Mouse (Mus musculus): ENCODE data around the gene Cacna1h. TPM values are rescaled to one million over a fixed set of nuclear protein-coding genes. Genes with fewer than 3 reads are reported as not detected.

Gene Cacna1h
- polyA plus RNA-seq, 1 experiment, result not detected

DNA sequence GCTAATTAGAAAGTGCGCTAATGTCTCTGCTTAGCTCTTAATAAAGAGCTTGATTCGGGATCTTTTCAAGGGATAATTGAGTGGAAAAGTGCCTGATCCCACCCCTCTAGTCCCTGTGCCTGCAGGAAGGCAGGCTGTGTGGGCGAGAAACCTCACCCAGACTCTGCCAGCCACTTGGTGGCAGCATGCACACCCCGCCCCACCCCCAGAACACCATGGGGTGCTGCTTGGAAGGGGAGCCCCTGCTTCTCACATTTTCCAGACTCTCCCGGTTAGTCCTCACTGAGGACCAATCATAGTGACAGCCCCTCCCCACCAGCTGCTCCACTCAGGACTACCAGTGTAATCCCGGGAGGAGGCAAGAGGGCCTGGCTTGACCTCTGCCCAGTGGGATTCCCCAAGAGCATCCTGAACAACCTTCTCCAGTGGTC is 27.6 kb downstream of the Cacna1h start:
- H3K4me1 ChIP-seq (ENCODE audit: control insufficient read depth, insufficient read depth, low read length), result peaks cover 83% of the 10 kb centered on the region
- TF ChIP-seq POLR2A (IDR thresholded peaks at IDR 0.05; ENCODE audit: insufficient read depth, low read depth, low read length) (no peak), CTCF (IDR thresholded peaks at IDR 0.05; ENCODE audit: insufficient read depth, low read depth, low read length) (no peak)
- WGBS, result 4% methylated on average over 6 of the region's 6 CpGs
- H3K27ac ChIP-seq (ENCODE audit: insufficient read depth, low read depth, low read length), result peak overlapping the region; percentile 71
- no peak overlapping the region for H3K4me3 ChIP-seq (ENCODE audit: insufficient read depth, low read depth, low read length)

GRCm38 (mm10) chr17:25405224-25405895 is 28.2 kb downstream of the Cacna1h start:
- Histone ChIP-seq H3K4me1 (ENCODE audit: control insufficient read depth, insufficient read depth, low read length) (peaks cover 80% of the 10 kb centered on the region), H3K27ac (ENCODE audit: insufficient read depth, low read depth, low read length) (peak overlapping the region; percentile 76), H3K4me3 (ENCODE audit: insufficient read depth, low read depth, low read length) (no peak overlapping the region)
- TF ChIP-seq CTCF (IDR thresholded peaks at IDR 0.05; ENCODE audit: insufficient read depth, low read depth, low read length) (no peak), POLR2A (IDR thresholded peaks at IDR 0.05; ENCODE audit: insufficient read depth, low read depth, low read length) (no peak)
- 10% methylated on average over 10 of the region's 10 CpGs for WGBS

- H3K4me1 ChIP-seq (ENCODE audit: control insufficient read depth, insufficient read depth, low read length), result peaks cover 77% of the 10 kb centered on the region
- TF ChIP-seq CTCF (IDR thresholded peaks at IDR 0.05; ENCODE audit: insufficient read depth, low read depth, low read length) (no peak), POLR2A (IDR thresholded peaks at IDR 0.05; ENCODE audit: insufficient read depth, low read depth, low read length) (no peak)
- H3K4me3 ChIP-seq (ENCODE audit: insufficient read depth, low read depth, low read length), result no peak overlapping the region
- no peak overlapping the region for H3K27ac ChIP-seq (ENCODE audit: insufficient read depth, low read depth, low read length)
- 74% methylated on average over 3 of the region's 3 CpGs for WGBS
Measured at GRCm38 (mm10) chr17:25404190-25404589, 29.4 kb downstream of the Cacna1h start.

- H3K27ac ChIP-seq (ENCODE audit: insufficient read depth, low read depth, low read length), result no peak overlapping the region
- H3K4me3 ChIP-seq (ENCODE audit: insufficient read depth, low read depth, low read length), result no peak overlapping the region
- TF ChIP-seq CTCF (IDR thresholded peaks at IDR 0.05; ENCODE audit: insufficient read depth, low read depth, low read length) (no peak), POLR2A (IDR thresholded peaks at IDR 0.05; ENCODE audit: insufficient read depth, low read depth, low read length) (no peak)
- peaks cover 74% of the 10 kb centered on the region for H3K4me1 ChIP-seq (ENCODE audit: control insufficient read depth, insufficient read depth, low read length)
- 93% methylated on average over 13 of the region's 13 CpGs for WGBS
Measured at GRCm38 (mm10) chr17:25402224-25402623, 31.4 kb downstream of the Cacna1h start.

GRCm38 (mm10) chr17:25401491-25401890 is 32.1 kb downstream of the Cacna1h start:
- WGBS, result 69% methylated on average over 4 of the region's 4 CpGs
- Histone ChIP-seq H3K4me1 (ENCODE audit: control insufficient read depth, insufficient read depth, low read length) (peaks cover 67% of the 10 kb centered on the region), H3K27ac (ENCODE audit: insufficient read depth, low read depth, low read length) (no peak overlapping the region), H3K4me3 (ENCODE audit: insufficient read depth, low read depth, low read length) (no peak overlapping the region)
- TF ChIP-seq POLR2A (IDR thresholded peaks at IDR 0.05; ENCODE audit: insufficient read depth, low read depth, low read length) (no peak), CTCF (IDR thresholded peaks at IDR 0.05; ENCODE audit: insufficient read depth, low read depth, low read length) (no peak)

- H3K27ac ChIP-seq (ENCODE audit: insufficient read depth, low read depth, low read length), result no peak overlapping the region
- TF ChIP-seq POLR2A (IDR thresholded peaks at IDR 0.05; ENCODE audit: insufficient read depth, low read depth, low read length) (no peak), CTCF (IDR thresholded peaks at IDR 0.05; ENCODE audit: insufficient read depth, low read depth, low read length) (no peak)
- WGBS, result 70% methylated on average over 7 of the region's 7 CpGs
- no peak overlapping the region for H3K4me3 ChIP-seq (ENCODE audit: insufficient read depth, low read depth, low read length)
- peaks cover 58% of the 10 kb centered on the region for H3K4me1 ChIP-seq (ENCODE audit: control insufficient read depth, insufficient read depth, low read length)
Measured at GRCm38 (mm10) chr17:25400443-25400842, 33.1 kb downstream of the Cacna1h start.

GRCm38 (mm10) chr17:25398520-25398838 is 35.1 kb downstream of the Cacna1h start:
- H3K4me3 ChIP-seq (ENCODE audit: insufficient read depth, low read depth, low read length), result no peak overlapping the region
- no peak for TF ChIP-seq CTCF (IDR thresholded peaks at IDR 0.05; ENCODE audit: insufficient read depth, low read depth, low read length)
- no peak for TF ChIP-seq POLR2A (IDR thresholded peaks at IDR 0.05; ENCODE audit: insufficient read depth, low read depth, low read length)
- 22% methylated on average over 13 of the region's 13 CpGs for WGBS
- peaks cover 38% of the 10 kb centered on the region for H3K4me1 ChIP-seq (ENCODE audit: control insufficient read depth, insufficient read depth, low read length)
- no peak overlapping the region for H3K27ac ChIP-seq (ENCODE audit: insufficient read depth, low read depth, low read length)

DNA sequence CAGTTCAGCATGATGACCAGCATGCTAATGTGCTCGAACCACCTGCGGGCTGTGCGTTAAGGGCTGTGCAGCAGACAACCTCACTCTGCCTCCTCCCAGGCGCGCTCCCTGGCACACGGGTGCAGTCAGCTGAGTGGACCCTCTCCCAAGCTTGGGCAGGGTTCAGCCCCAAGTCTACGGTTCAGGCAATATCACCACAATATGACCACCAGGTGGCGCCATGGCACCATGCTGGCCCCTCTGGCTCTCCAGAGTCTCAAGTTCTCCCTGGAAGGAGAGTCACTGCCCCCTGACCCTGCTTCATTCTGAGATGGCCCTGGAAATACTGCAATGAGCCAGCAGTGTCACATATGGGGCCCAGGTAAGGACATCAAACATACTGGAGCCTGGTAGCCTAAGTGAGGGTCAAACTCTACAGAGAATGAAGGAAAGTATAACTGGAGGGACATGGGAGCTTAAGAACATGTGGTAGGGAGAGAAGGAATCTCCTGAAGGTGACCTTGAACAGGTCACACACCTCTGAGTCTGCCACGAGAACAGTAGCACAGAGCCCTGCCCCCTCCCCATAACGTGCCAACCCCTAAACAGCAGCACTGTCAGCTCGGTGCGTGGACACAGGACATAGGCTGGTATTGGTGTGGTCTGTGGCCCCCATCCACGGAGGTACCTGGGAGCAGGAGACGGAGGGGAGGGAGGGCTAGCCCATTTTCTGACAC is 35.6 kb downstream of the Cacna1h start:
- H3K4me1 ChIP-seq (ENCODE audit: control insufficient read depth, insufficient read depth, low read length), result peaks cover 38% of the 10 kb centered on the region

GRCm38 (mm10) chr17:25394526-25394925 is 39.1 kb downstream of the Cacna1h start:
- peaks cover 18% of the 10 kb centered on the region for H3K4me1 ChIP-seq (ENCODE audit: control insufficient read depth, insufficient read depth, low read length)
- TF ChIP-seq POLR2A (IDR thresholded peaks at IDR 0.05; ENCODE audit: insufficient read depth, low read depth, low read length) (no peak), CTCF (IDR thresholded peaks at IDR 0.05; ENCODE audit: insufficient read depth, low read depth, low read length) (no peak)
- 90% methylated on average over 4 of the region's 4 CpGs for WGBS
- H3K27ac ChIP-seq (ENCODE audit: insufficient read depth, low read depth, low read length), result no peak overlapping the region
- no peak overlapping the region for H3K4me3 ChIP-seq (ENCODE audit: insufficient read depth, low read depth, low read length)

More for the DNA sequence above, 35.6 kb downstream of the Cacna1h start:
- no peak for TF ChIP-seq POLR2A (IDR thresholded peaks at IDR 0.05; ENCODE audit: insufficient read depth, low read depth, low read length)
- TF ChIP-seq CTCF (IDR thresholded peaks at IDR 0.05; ENCODE audit: insufficient read depth, low read depth, low read length), result peak; percentile 96
- H3K27ac ChIP-seq (ENCODE audit: insufficient read depth, low read depth, low read length), result no peak overlapping the region
- no peak overlapping the region for H3K4me3 ChIP-seq (ENCODE audit: insufficient read depth, low read depth, low read length)
- WGBS, result 20% methylated on average over 14 of the region's 14 CpGs

Measured in olfactory bulb, adult 2 months (tissue).